Mouse (Mus musculus) bone marrow macrophage, adult 2 months (primary cell): ENCODE data around the gene Axdnd1.

ENCODE experiments used
- CTCF ChIP-seq: IDR thresholded peaks from 2 replicates; pipeline ENCODE4 v1.5.1; 2012; ENCODE audit warnings: low read depth, mild to moderate bottlenecking, low read length, moderate library complexity
- POLR2A ChIP-seq: IDR thresholded peaks from 2 replicates; pipeline ENCODE4 v1.6.1; 2012; ENCODE audit warnings: mild to moderate bottlenecking, low read depth, low read length, borderline replicate concordance

- TF ChIP-seq POLR2A (no peak), CTCF (no peak)
Observed at GRCm38 (mm10) chr1:156442266-156442665, 21.3 kb upstream of the Axdnd1 start.
